Mouse (Mus musculus) myocyte (in vitro differentiated cells): Measurements from ENCODE around the gene Ranbp17.

Experiments
- CEBPB ChIP-seq: IDR thresholded peaks from 2 replicates; pipeline ENCODE4 v1.6.1; 2011; ENCODE audit warnings: mild to moderate bottlenecking, moderate library complexity; ENCODE audit not compliant: poor library complexity, insufficient read depth, severe bottlenecking
- E2F4 ChIP-seq: IDR thresholded peaks from one replicate; pipeline ENCODE4 v1.6.1; 2011; ENCODE audit warnings: mild to moderate bottlenecking, control low read depth, moderate library complexity; ENCODE audit not compliant: insufficient read depth
- MAX ChIP-seq: IDR thresholded peaks from one replicate; pipeline ENCODE4 v1.6.1; 2011; ENCODE audit warnings: low read depth, mild to moderate bottlenecking, control low read depth
- MYOD1 ChIP-seq, 3 experiments: IDR thresholded peaks; one replicate each; pipeline ENCODE4 v1.6.1; 2011; ENCODE audit warnings: control low read depth in 2 of 3, low read depth in 2 of 3, mild to moderate bottlenecking in 2 of 3, moderate library complexity in 1 of 3; ENCODE audit not compliant: insufficient read length in 2 of 3, control insufficient read depth in 1 of 3
- MYOG ChIP-seq, 3 experiments: IDR thresholded peaks; one replicate each; pipeline ENCODE4 v1.6.1; 2011; ENCODE audit warnings: control low read depth in 2 of 3, low read depth in 2 of 3, mild to moderate bottlenecking in 2 of 3; ENCODE audit not compliant: insufficient read length in 2 of 3, control insufficient read depth in 1 of 3, insufficient read depth in 1 of 3
- POLR2A ChIP-seq: IDR thresholded peaks from one replicate; pipeline ENCODE4 v1.6.1; 2011; ENCODE audit warnings: low read depth, mild to moderate bottlenecking, control low read depth, moderate library complexity; ENCODE audit not compliant: insufficient read length
- REST ChIP-seq: IDR thresholded peaks from one replicate; pipeline ENCODE4 v1.6.1; 2011; ENCODE audit warnings: mild to moderate bottlenecking, control low read depth, moderate library complexity; ENCODE audit not compliant: insufficient read depth, insufficient read length
- TCF12 ChIP-seq: IDR thresholded peaks from one replicate; pipeline ENCODE4 v1.6.1; 2011; ENCODE audit warnings: mild to moderate bottlenecking, control low read depth; ENCODE audit not compliant: poor library complexity, insufficient read depth, severe bottlenecking
- TCF3 ChIP-seq: IDR thresholded peaks from one replicate; pipeline ENCODE4 v1.6.1; 2011; ENCODE audit warnings: low read depth, control low read depth; ENCODE audit not compliant: insufficient read length
- USF1 ChIP-seq: IDR thresholded peaks from one replicate; pipeline ENCODE4 v1.6.1; 2011; ENCODE audit warnings: low read depth, mild to moderate bottlenecking, control low read depth, moderate library complexity

- TF ChIP-seq USF1 (no peak), REST (no peak), TCF12 (no peak), E2F4 (no peak), MYOG (IDR thresholded peaks at IDR 0.05; ENCODE audit: control insufficient read depth in 1 of 3, insufficient read depth in 1 of 3, insufficient read length in 2 of 3, low read depth in 2 of 3) (no peak), POLR2A (no peak), MAX (no peak), TCF3 (no peak), MYOD1 (IDR thresholded peaks at IDR 0.05; ENCODE audit: control insufficient read depth in 1 of 3, insufficient read length in 2 of 3, low read depth in 2 of 3) (no peak), CEBPB (no peak)
These were observed 318.5 kb downstream of the Ranbp17 start for GRCm38 (mm10) chr11:33195061-33195460.
